Mouse (Mus musculus) forebrain, embryonic 11.5 days (tissue): ENCODE data around the gene Plp2. TPM values are rescaled to one million over a fixed set of nuclear protein-coding genes. Genes with fewer than 3 reads are reported as not detected.

Experiments
- ATAC-seq: fragments of 200-750 bp; cut with Nextera tagmentation; replicated peaks from 2 replicates; pipeline ENCODE4 v1.8.0; 2017; ENCODE audit warnings: moderate TSS enrichment; ENCODE audit not compliant: low FRiP score
- DNase-seq: peaks from one replicate; pipeline ENCODE4 v3.0.0-alpha.2; 2017; ENCODE audit warnings: low spot score
- H3K27ac ChIP-seq: fragments of 300-500 bp; sonication (generic); 2 replicates; pipeline ENCODE4 v1.5.1; 2014; ENCODE audit warnings: low read depth, low read length
- H3K27me3 ChIP-seq: fragments of 300-500 bp; sonication (generic); 2 replicates; pipeline ENCODE4 v1.6.1; 2014; ENCODE audit warnings: mild to moderate bottlenecking, low read length, mixed read lengths; ENCODE audit not compliant: control insufficient read depth, insufficient read depth
- H3K36me3 ChIP-seq: fragments of 300-500 bp; sonication (generic); 2 replicates; pipeline ENCODE4 v1.6.1; 2014; ENCODE audit warnings: mild to moderate bottlenecking, low read length, moderate library complexity, mixed read lengths; ENCODE audit not compliant: control insufficient read depth, insufficient read depth
- H3K4me1 ChIP-seq: fragments of 300-500 bp; sonication (generic); replicated peaks from 2 replicates; pipeline ENCODE4 v1.6.1; 2014; ENCODE audit warnings: low read length, mixed read lengths; ENCODE audit not compliant: control insufficient read depth, insufficient read depth
- H3K4me2 ChIP-seq: fragments of 300-500 bp; sonication (generic); 2 replicates; pipeline ENCODE4 v1.6.1; 2014; ENCODE audit warnings: low read depth, mild to moderate bottlenecking, low read length, moderate library complexity, mixed read lengths; ENCODE audit not compliant: severe bottlenecking
- H3K4me3 ChIP-seq: fragments of 300-500 bp; sonication (generic); 2 replicates; pipeline ENCODE4 v1.5.1; 2014; ENCODE audit warnings: low read depth, low read length
- H3K9ac ChIP-seq: fragments of 300-500 bp; sonication (generic); 2 replicates; pipeline ENCODE4 v1.6.1; 2014; ENCODE audit warnings: low read length
- H3K9me3 ChIP-seq: fragments of 300-500 bp; sonication (generic); 2 replicates; pipeline ENCODE4 v1.6.1; 2016; ENCODE audit warnings: low read length, mixed read lengths; ENCODE audit not compliant: control insufficient read depth
- WGBS: fragments of 180-500 bp; shearing (Covaris S2); extraction: QIAGEN DNeasy Blood & Tissue Kit; methylation state at CpG from one replicate; pipeline ENCODE4 v1.1.7; 2014; 5-methylcytosine and 5-hydroxymethylcytosine counted together
- polyA plus RNA-seq: library from polyadenylated mRNA; unstranded; fragments of >200 nt; fragmentation: Nextera tagmentation; extraction: Ambion mirVana; gene quantifications from 2 replicates; pipeline ENCODE4 v1.2.1, GENCODE M21; 2014

The Plp2 gene
- polyA plus RNA-seq, 1 experiment from 2014 or later, result 54.0 TPM

GRCm38 (mm10) chrX:7657221-7657639, 14.0 kb downstream of the Plp2 start, which contains the start of gene Prickle3:
Prickle3 (plus strand) TSS chrX:7657260.
- ATAC-seq (peak; percentile 27; the same call in 1 of the 2 replicates), DNase-seq (no peak)
- H3K27ac ChIP-seq, result no peak within 1 kb of the TSS
- peak within 1 kb of the TSS; percentile 39 for H3K4me2 ChIP-seq
- H3K4me1 ChIP-seq, result no peaks in the 10 kb centered on the region
- H3K9ac ChIP-seq, result peak within 1 kb of the TSS; percentile 39
- no peaks in the 10 kb centered on the region for H3K9me3 ChIP-seq
- 11% methylated on average over 26 of the region's 26 CpGs for WGBS
- H3K4me3 ChIP-seq, result peak within 1 kb of the TSS; percentile 23
- H3K27me3 ChIP-seq, result no peaks in the 10 kb centered on the region
- no peaks in the 10 kb centered on the region for H3K36me3 ChIP-seq

- WGBS, result 14% methylated on average over 25 of the region's 25 CpGs
- ATAC-seq, result peak; percentile 98
- Histone ChIP-seq H3K9ac (peak overlapping the region; percentile 49), H3K27ac (no peak overlapping the region; the same call in 1 of the 2 replicates), H3K9me3 (no peaks in the 10 kb centered on the region), H3K36me3 (no peaks in the 10 kb centered on the region), H3K4me2 (peak overlapping the region; percentile 51), H3K4me1 (no peaks in the 10 kb centered on the region), H3K27me3 (no peaks in the 10 kb centered on the region), H3K4me3 (peak overlapping the region; percentile 34)
- peak; percentile 84 for DNase-seq
These were observed 22.4 kb downstream of the Plp2 start for GRCm38 (mm10) chrX:7648671-7649304.

- ATAC-seq, result no peak
- Histone ChIP-seq H3K9ac (no peak overlapping the region), H3K36me3 (no peaks in the 10 kb centered on the region)
These were observed 25.8 kb downstream of the Plp2 start for GRCm38 (mm10) chrX:7645349-7645748.

GRCm38 (mm10) chrX:7640785-7641184, 30.4 kb downstream of the Plp2 start:
- Histone ChIP-seq H3K4me3 (no peak overlapping the region), H3K9ac (no peak overlapping the region)

More at GRCm38 (mm10) chrX:7645349-7645748, 25.8 kb downstream of the Plp2 start:
- Histone ChIP-seq H3K9me3 (no peaks in the 10 kb centered on the region), H3K27me3 (no peaks in the 10 kb centered on the region), H3K4me2 (no peak overlapping the region), H3K27ac (no peak overlapping the region), H3K4me3 (no peak overlapping the region), H3K4me1 (no peaks in the 10 kb centered on the region)
- WGBS, result 12% methylated on average over 5 of the region's 5 CpGs
- DNase-seq, result peak; percentile 80

GRCm38 (mm10) chrX:7639536-7640325, 31.5 kb downstream of the Plp2 start:
- H3K9ac ChIP-seq, result peak overlapping the region; percentile 20; the same call in 1 of the 2 replicates
- no peaks in the 10 kb centered on the region for H3K27me3 ChIP-seq
- WGBS, result 25% methylated on average over 13 of the region's 13 CpGs
- no peak overlapping the region for H3K27ac ChIP-seq
- no peaks in the 10 kb centered on the region for H3K36me3 ChIP-seq
- DNase-seq (no peak), ATAC-seq (peak; percentile 10; the same call in 1 of the 2 replicates)
- peak overlapping the region; percentile 46 for H3K4me3 ChIP-seq
- H3K4me2 ChIP-seq, result peak overlapping the region; percentile 51
- H3K4me1 ChIP-seq, result no peaks in the 10 kb centered on the region
- H3K9me3 ChIP-seq, result no peaks in the 10 kb centered on the region

More at GRCm38 (mm10) chrX:7640785-7641184, 30.4 kb downstream of the Plp2 start:
- WGBS, result 41% methylated on average over 12 of the region's 12 CpGs
- ATAC-seq, result no peak
- H3K9me3 ChIP-seq, result no peaks in the 10 kb centered on the region
- H3K4me2 ChIP-seq, result no peak overlapping the region
- H3K36me3 ChIP-seq, result no peaks in the 10 kb centered on the region
- DNase-seq, result no peak
- no peak overlapping the region for H3K27ac ChIP-seq
- H3K4me1 ChIP-seq, result no peaks in the 10 kb centered on the region
- no peaks in the 10 kb centered on the region for H3K27me3 ChIP-seq

- Histone ChIP-seq H3K4me3 (peak within 1 kb of the TSS; percentile 46), H3K4me2 (peak within 1 kb of the TSS; percentile 51), H3K9ac (peak within 1 kb of the TSS; percentile 52), H3K36me3 (no peaks in the 10 kb centered on the region), H3K9me3 (no peaks in the 10 kb centered on the region), H3K27ac (no peak within 1 kb of the TSS), H3K4me1 (no peaks in the 10 kb centered on the region), H3K27me3 (no peaks in the 10 kb centered on the region)
- peak; percentile 94 for DNase-seq
- peak; percentile 86 for ATAC-seq
- 6% methylated on average over 37 of the region's 42 CpGs for WGBS
These were observed 32.6 kb downstream of the Plp2 start, which contains the start of gene Syp for GRCm38 (mm10) chrX:7638401-7639091. Syp (plus strand) TSS chrX:7638471.

GRCm38 (mm10) chrX:7635101-7635500, 36.1 kb downstream of the Plp2 start:
- Histone ChIP-seq H3K27me3 (no peaks in the 10 kb centered on the region), H3K4me2 (no peak overlapping the region), H3K4me1 (no peaks in the 10 kb centered on the region), H3K9me3 (no peaks in the 10 kb centered on the region), H3K9ac (no peak overlapping the region), H3K27ac (no peak overlapping the region), H3K36me3 (no peaks in the 10 kb centered on the region), H3K4me3 (no peak overlapping the region)
- 77% methylated on average over 3 of the region's 3 CpGs for WGBS
- no peak for DNase-seq
- ATAC-seq, result no peak

- H3K9me3 ChIP-seq, result no peaks in the 10 kb centered on the region
- no peaks in the 10 kb centered on the region for H3K27me3 ChIP-seq
- ATAC-seq, result no peak
- H3K27ac ChIP-seq, result no peak overlapping the region
- no peak for DNase-seq
- no peaks in the 10 kb centered on the region for H3K36me3 ChIP-seq
- 95% methylated on average over 6 of the region's 6 CpGs for WGBS
- H3K4me3 ChIP-seq, result no peak overlapping the region
- no peak overlapping the region for H3K9ac ChIP-seq
- no peaks in the 10 kb centered on the region for H3K4me1 ChIP-seq
- H3K4me2 ChIP-seq, result no peak overlapping the region
These were observed 38.6 kb downstream of the Plp2 start for GRCm38 (mm10) chrX:7632560-7632959.
